Mouse (Mus musculus) right cerebral cortex, adult 2 months (tissue): Measurements from ENCODE around the gene Ifna6.
"Not testable (repeated sequence)": the region's sequence is repeated elsewhere in the genome, so short reads cannot be mapped to it uniquely, and the experiment has no call there.

Experiments used
- DNase-seq, 2 experiments: peaks; one replicate each; pipeline ENCODE4 v3.0.0; 2021 to 2022; ENCODE audit warnings: low spot score in 2 of 2

Gene Ifna6

GRCm38 (mm10) chr4:88827116-88827515 is at the start of gene Ifna6:
Gene Ifna6, plus strand, starts transcription at chr4:88827416.
- DNase-seq = not testable (repeated sequence)

- not testable (repeated sequence) for DNase-seq
Observed at GRCm38 (mm10) chr4:88779550-88779949, 47.7 kb upstream of the Ifna6 start, which contains the start of gene Gm13272. Gene Gm13272, plus strand, starts transcription at chr4:88779850.

- not testable (repeated sequence) for DNase-seq
Observed at GRCm38 (mm10) chr4:88780320-88780719, 46.9 kb upstream of the Ifna6 start.

- DNase-seq = not testable (repeated sequence)
Observed at GRCm38 (mm10) chr4:88781831-88782230, 45.4 kb upstream of the Ifna6 start, which contains the start of gene Ifnz. Gene Ifnz, plus strand, starts transcription at chr4:88782131.

GRCm38 (mm10) chr4:88782335-88782734 is 44.9 kb upstream of the Ifna6 start:
- DNase-seq = not testable (repeated sequence)

GRCm38 (mm10) chr4:88785409-88785808 is 41.8 kb upstream of the Ifna6 start, which contains the start of gene Gm13276:
Gene Gm13276, plus strand, starts transcription at chr4:88785709.
- not testable (repeated sequence) for DNase-seq

- DNase-seq = peak; percentile 73 to 75
Observed at GRCm38 (mm10) chr4:88788402-88788801, 38.8 kb upstream of the Ifna6 start, which contains the start of gene Gm13277. Gene Gm13277, plus strand, starts transcription at chr4:88788632.

GRCm38 (mm10) chr4:88791250-88791649 is 36.0 kb upstream of the Ifna6 start, which contains the start of gene Gm13278:
Gene Gm13278, plus strand, starts transcription at chr4:88791550.
- not testable (repeated sequence) for DNase-seq

- DNase-seq = peak; percentile 55 to 66
Observed at GRCm38 (mm10) chr4:88793936-88794675, 33.1 kb upstream of the Ifna6 start, which contains the start of gene Gm13275. Gene Gm13275, plus strand, starts transcription at chr4:88794487.

- DNase-seq = not testable (repeated sequence)
Observed at GRCm38 (mm10) chr4:88797097-88797496, 30.1 kb upstream of the Ifna6 start, which contains the start of gene Gm13279. Gene Gm13279, plus strand, starts transcription at chr4:88797397.

- not testable (repeated sequence) for DNase-seq
Observed at GRCm38 (mm10) chr4:88799365-88799764, 27.9 kb upstream of the Ifna6 start, which contains the start of gene Gm13285. Gene Gm13285, plus strand, starts transcription at chr4:88799665.

GRCm38 (mm10) chr4:88802954-88803353 is 24.3 kb upstream of the Ifna6 start, which contains the start of gene Gm13287:
Gene Gm13287, plus strand, starts transcription at chr4:88803254.
- not testable (repeated sequence) for DNase-seq

- not testable (repeated sequence) for DNase-seq
Observed at GRCm38 (mm10) chr4:88805231-88805630, 22.0 kb upstream of the Ifna6 start, which contains the start of gene Gm13288. Gene Gm13288, plus strand, starts transcription at chr4:88805531.

- not testable (repeated sequence) for DNase-seq
Observed at GRCm38 (mm10) chr4:88805761-88806160, 21.5 kb upstream of the Ifna6 start.

GRCm38 (mm10) chr4:88815928-88816327 is 11.3 kb upstream of the Ifna6 start, which contains the start of gene Ifna7:
Gene Ifna7, plus strand, starts transcription at chr4:88816228.
- DNase-seq = no peak

- DNase-seq = no peak
Observed at GRCm38 (mm10) chr4:88819659-88820058, 7.6 kb upstream of the Ifna6 start, which contains the start of gene Ifna11. Gene Ifna11, plus strand, starts transcription at chr4:88819959.

- DNase-seq = peak; percentile 18 to 26
Observed at GRCm38 (mm10) chr4:88822995-88823394, 4.2 kb upstream of the Ifna6 start.

- DNase-seq = peak; percentile 48 to 66
Observed at GRCm38 (mm10) chr4:88830523-88830922, 3.3 kb downstream of the Ifna6 start.

GRCm38 (mm10) chr4:88835225-88835624 is 8.0 kb downstream of the Ifna6 start, which contains the start of gene Ifna5:
Gene Ifna5, plus strand, starts transcription at chr4:88835525.
- not testable (repeated sequence) for DNase-seq

GRCm38 (mm10) chr4:88838828-88839227 is 11.6 kb downstream of the Ifna6 start:
- peak; percentile 6 to 9 for DNase-seq

- no peak for DNase-seq
Observed at GRCm38 (mm10) chr4:88840058-88840457, 12.8 kb downstream of the Ifna6 start.

- DNase-seq = no peak
Observed at GRCm38 (mm10) chr4:88841438-88841911, 14.3 kb downstream of the Ifna6 start, which contains the start of gene Ifna4. Gene Ifna4, plus strand, starts transcription at chr4:88841861.
